Mouse (Mus musculus): Measurements from ENCODE around the gene Nutf2-ps1. TPM values are rescaled to one million over a fixed set of nuclear protein-coding genes. Genes with fewer than 3 reads are reported as not detected.

Gene Nutf2-ps1
- polyA plus RNA-seq, 1 experiment, result 17.0 TPM

DNA sequence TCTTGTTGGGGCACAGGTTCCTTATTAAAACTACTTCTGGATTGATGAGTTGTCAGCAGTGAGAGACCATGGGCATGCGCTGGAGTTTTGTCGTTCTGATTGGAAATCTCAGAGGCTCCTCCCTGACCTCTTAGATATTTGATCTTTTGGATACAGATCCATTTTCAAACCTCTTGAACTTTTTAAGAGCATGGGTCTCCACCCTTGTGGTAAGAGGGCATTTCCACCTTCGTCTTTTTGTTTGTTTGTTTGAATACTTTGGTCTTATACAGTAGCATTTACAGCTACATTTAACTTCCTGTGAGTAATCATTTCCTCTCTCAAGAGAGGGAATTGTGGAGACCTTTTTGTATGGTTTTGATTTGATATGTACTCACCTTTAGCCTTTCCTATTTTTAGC lies 49.6 kb downstream of the Nutf2-ps1 start:
- Histone ChIP-seq H3K36me3 (ENCODE audit: control insufficient read depth, insufficient read depth) (peaks cover 92% of the 10 kb centered on the region), H3ac (ENCODE audit: control insufficient read depth, insufficient read length, low read depth) (no peak overlapping the region), H3K27me3 (ENCODE audit: control insufficient read depth, insufficient read depth, insufficient read length) (no peaks in the 10 kb centered on the region), H3K4me3 (ENCODE audit: insufficient read depth, poor library complexity, severe bottlenecking) (no peak overlapping the region), H3K79me3 (ENCODE audit: low read depth) (peaks cover 17% of the 10 kb centered on the region), H3K79me2 (ENCODE audit: control insufficient read depth, insufficient read depth) (peaks cover 60% of the 10 kb centered on the region)
- TF ChIP-seq USF1 (IDR thresholded peaks at IDR 0.05; ENCODE audit: low read depth) (no peak), CTCF (IDR thresholded peaks at IDR 0.05; ENCODE audit: control insufficient read depth, insufficient read depth, insufficient read length) (no peak), MYOG (IDR thresholded peaks at IDR 0.05; ENCODE audit: control insufficient read depth, extremely low read depth, insufficient read length) (no peak), FOSL1 (IDR thresholded peaks at IDR 0.05; ENCODE audit: insufficient read depth, low read length, poor library complexity, severe bottlenecking) (no peak), MAX (IDR thresholded peaks at IDR 0.05) (no peak), MYOD1 (IDR thresholded peaks at IDR 0.05; ENCODE audit: control insufficient read depth, insufficient read length, low read depth) (no peak)

DNA sequence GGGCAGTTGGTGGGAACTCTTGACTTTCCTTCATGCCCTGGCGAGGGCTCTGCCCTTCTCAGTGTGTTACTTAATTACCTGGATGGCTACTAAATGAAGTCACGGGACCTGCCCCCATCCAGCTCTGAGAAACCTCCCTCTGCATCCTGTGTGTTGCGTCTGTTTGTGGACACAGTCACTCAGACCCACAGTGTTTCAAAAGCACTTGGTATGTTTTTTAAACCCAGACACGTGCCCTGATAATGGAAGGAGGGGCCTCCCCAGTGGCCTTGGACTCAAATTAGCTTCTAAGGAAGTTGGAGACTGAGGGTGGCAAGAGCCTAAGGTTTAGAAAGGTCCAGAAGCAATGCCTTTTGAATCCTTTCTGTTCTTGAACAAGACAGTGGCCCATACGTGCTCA lies 50.1 kb downstream of the Nutf2-ps1 start:
- Histone ChIP-seq H3K79me2 (ENCODE audit: control insufficient read depth, insufficient read depth) (peaks cover 65% of the 10 kb centered on the region), H3K4me3 (ENCODE audit: insufficient read depth, poor library complexity, severe bottlenecking) (no peak overlapping the region), H3K27me3 (ENCODE audit: control insufficient read depth, insufficient read depth, insufficient read length) (no peaks in the 10 kb centered on the region), H3K79me3 (ENCODE audit: low read depth) (peaks cover 22% of the 10 kb centered on the region), H3ac (ENCODE audit: control insufficient read depth, insufficient read length, low read depth) (no peak overlapping the region), H3K36me3 (ENCODE audit: control insufficient read depth, insufficient read depth) (peaks cover 97% of the 10 kb centered on the region)
- TF ChIP-seq FOSL1 (IDR thresholded peaks at IDR 0.05; ENCODE audit: insufficient read depth, low read length, poor library complexity, severe bottlenecking) (no peak), USF1 (IDR thresholded peaks at IDR 0.05; ENCODE audit: low read depth) (no peak), CTCF (IDR thresholded peaks at IDR 0.05; ENCODE audit: control insufficient read depth, insufficient read depth, insufficient read length) (no peak), MYOG (IDR thresholded peaks at IDR 0.05; ENCODE audit: control insufficient read depth, extremely low read depth, insufficient read length) (no peak), MAX (IDR thresholded peaks at IDR 0.05) (no peak), CEBPB (IDR thresholded peaks at IDR 0.05; ENCODE audit: low read depth) (no peak), MYOD1 (IDR thresholded peaks at IDR 0.05; ENCODE audit: control insufficient read depth, insufficient read length, low read depth) (no peak)

Other genes starting within 250 kb of the Nutf2-ps1 start
- gene Gm10197, start 217.3 kb downstream of the Nutf2-ps1 start, polyA plus RNA-seq (2012; fragmentation: generic; extraction: Trizol), result not detected
- gene Smndc1, start 198.5 kb downstream of the Nutf2-ps1 start, polyA plus RNA-seq (2012; fragmentation: generic; extraction: Trizol), result 31.9 TPM
- gene Dusp5, start 60.0 kb downstream of the Nutf2-ps1 start, polyA plus RNA-seq (2012; fragmentation: generic; extraction: Trizol), result 22.5 TPM
- 10.1 TPM for gene Smc3, start 11.3 kb upstream of the Nutf2-ps1 start, polyA plus RNA-seq (2012; fragmentation: generic; extraction: Trizol)
- 23.1 TPM for gene Rbm20, start 88.2 kb upstream of the Nutf2-ps1 start, polyA plus RNA-seq (2012; fragmentation: generic; extraction: Trizol)